Mouse (Mus musculus): Measurements from ENCODE around the gene Gm28035.

- TF ChIP-seq CTCF (IDR thresholded peaks at IDR 0.05), result no peak
- no peak for TF ChIP-seq POLR2A (IDR thresholded peaks at IDR 0.05; ENCODE audit: insufficient read depth, low read depth, low read length)
- TF ChIP-seq EP300 (IDR thresholded peaks at IDR 0.05; ENCODE audit: insufficient read depth, low read depth, low read length), result no peak
Measured at GRCm38 (mm10) chr2:30207401-30207800, 33.0 kb upstream of the Gm28035 start.
